Mouse (Mus musculus) CH12.LX (cell line): ENCODE results near the gene Clpsl2. TPM values are rescaled to one million over a fixed set of nuclear protein-coding genes. Genes with fewer than 3 reads are reported as not detected.

Experiments
- DNase-seq: peaks from one replicate; pipeline ENCODE4 v3.0.0-alpha.2; 2013; ENCODE audit errors: extremely low read depth
- H3K27ac ChIP-seq: 2 replicates; pipeline ENCODE4 v1.5.1; 2012; ENCODE audit warnings: low read depth, mild to moderate bottlenecking, control low read depth, moderate library complexity; ENCODE audit not compliant: insufficient read depth
- H3K27me3 ChIP-seq: replicated peaks from 2 replicates; pipeline ENCODE3; 2012; ENCODE audit warnings: inconsistent platforms
- H3K36me3 ChIP-seq, 2 experiments: replicated peaks in 1 of 2; 2 replicates each; pipeline versions ENCODE3 to v1.6.1; 2012; ENCODE audit warnings: inconsistent platforms in 1 of 2, low read length in 1 of 2, mild to moderate bottlenecking in 1 of 2, mixed read lengths in 1 of 2, moderate library complexity in 1 of 2; ENCODE audit not compliant: control insufficient read depth in 1 of 2, insufficient read depth in 1 of 2
- H3K4me1 ChIP-seq, 2 experiments: 2 replicates each; pipeline ENCODE4 v1.6.1; 2012; ENCODE audit warnings: inconsistent platforms in 1 of 2, moderate library complexity in 1 of 2; ENCODE audit not compliant: insufficient read depth in 2 of 2, control insufficient read depth in 1 of 2
- H3K4me2 ChIP-seq: 2 replicates; pipeline ENCODE4 v1.6.1; 2012; ENCODE audit warnings: low read depth, mild to moderate bottlenecking, control low read depth; ENCODE audit not compliant: poor library complexity, insufficient read depth, severe bottlenecking
- H3K4me3 ChIP-seq, 3 experiments: fragments of 150-350 bp in 1 of 3; sonication (generic) in 1 of 3; replicated peaks in 1 of 3; 2 replicates each; pipeline versions ENCODE3 to v1.5.1; 2011 to 2012; ENCODE audit warnings: low read depth in 2 of 3, low read length in 2 of 3, mild to moderate bottlenecking in 2 of 3, moderate library complexity in 2 of 3, control low read depth in 1 of 3, improper control_type of control experiment in 1 of 3, inconsistent platforms in 1 of 3, mixed read lengths in 1 of 3; ENCODE audit not compliant: poor library complexity in 1 of 3
- H3K79me2 ChIP-seq: replicated peaks from 2 replicates; pipeline ENCODE4 v1.6.1; 2012; ENCODE audit warnings: mild to moderate bottlenecking, moderate library complexity; ENCODE audit not compliant: control insufficient read depth, poor library complexity, insufficient read depth, severe bottlenecking; ENCODE audit errors: extremely low read depth
- H3K9ac ChIP-seq: 2 replicates; pipeline ENCODE4 v1.6.1; 2012; ENCODE audit warnings: low read depth, mild to moderate bottlenecking, control low read depth, moderate library complexity; ENCODE audit not compliant: insufficient read depth
- H3K9me3 ChIP-seq: replicated peaks from 2 replicates; pipeline ENCODE3; 2012; ENCODE audit warnings: low read length, inconsistent platforms, mixed read lengths
- BHLHE40 ChIP-seq: IDR thresholded peaks from 2 replicates; pipeline ENCODE4 v1.6.1; 2011; ENCODE audit warnings: mild to moderate bottlenecking, low read depth, low read length, improper control_type of control experiment
- CHD1 ChIP-seq: IDR thresholded peaks from 2 replicates; pipeline ENCODE4 v1.6.1; 2012; ENCODE audit warnings: low read depth, low read length, improper control_type of control experiment, inconsistent platforms
- CHD2 ChIP-seq: IDR thresholded peaks from 2 replicates; pipeline ENCODE4 v1.6.1; 2011; ENCODE audit warnings: low read length, improper control_type of control experiment
- CTCF ChIP-seq, 2 experiments: IDR thresholded peaks in 1 of 2; conservative IDR thresholded peaks in 1 of 2; 2 replicates each; pipeline ENCODE4 v1.5.1; 2011 to 2012; ENCODE audit warnings: low read depth in 2 of 2, low read length in 2 of 2, improper control_type of control experiment in 1 of 2, inconsistent platforms in 1 of 2, mild to moderate bottlenecking in 1 of 2, moderate library complexity in 1 of 2
- E2F4 ChIP-seq: IDR thresholded peaks from 2 replicates; pipeline ENCODE4 v1.6.1; 2011; ENCODE audit warnings: low read depth, low read length, improper control_type of control experiment; ENCODE audit not compliant: insufficient replicate concordance
- ELF1 ChIP-seq: IDR thresholded peaks from 2 replicates; pipeline ENCODE4 v1.6.1; 2014; ENCODE audit warnings: low read depth, mild to moderate bottlenecking, inconsistent platforms, low read length, improper control_type of control experiment
- EP300 ChIP-seq: IDR thresholded peaks from 2 replicates; pipeline ENCODE4 v1.6.1; 2011; ENCODE audit warnings: low read length, improper control_type of control experiment
- ETS1 ChIP-seq: conservative IDR thresholded peaks from 2 replicates; pipeline ENCODE4 v1.6.1; 2012; ENCODE audit warnings: low read depth, mild to moderate bottlenecking, inconsistent platforms, low read length, improper control_type of control experiment, moderate library complexity
- GABPA ChIP-seq: IDR thresholded peaks from 2 replicates; pipeline ENCODE4 v1.6.1; 2012; ENCODE audit warnings: low read depth, low read length, improper control_type of control experiment, inconsistent platforms; ENCODE audit not compliant: insufficient replicate concordance
- HCFC1 ChIP-seq: IDR thresholded peaks from 2 replicates; pipeline ENCODE4 v1.6.1; 2012; ENCODE audit warnings: low read depth, mild to moderate bottlenecking, inconsistent platforms, low read length, improper control_type of control experiment
- JUN ChIP-seq: IDR thresholded peaks from 2 replicates; pipeline ENCODE4 v1.6.1; 2011; ENCODE audit warnings: low read depth, mild to moderate bottlenecking, low read length, improper control_type of control experiment, moderate library complexity; ENCODE audit not compliant: insufficient read depth
- MAFK ChIP-seq: IDR thresholded peaks from 2 replicates; pipeline ENCODE4 v1.6.1; 2011; ENCODE audit warnings: low read length, improper control_type of control experiment; ENCODE audit not compliant: insufficient replicate concordance
- MAX ChIP-seq: IDR thresholded peaks from 2 replicates; pipeline ENCODE4 v1.6.1; 2011; ENCODE audit warnings: low read length, improper control_type of control experiment
- MAZ ChIP-seq: IDR thresholded peaks from 2 replicates; pipeline ENCODE4 v1.6.1; 2012; ENCODE audit warnings: low read depth, mild to moderate bottlenecking, inconsistent platforms, low read length, improper control_type of control experiment, moderate library complexity
- MEF2A ChIP-seq: IDR thresholded peaks from 2 replicates; pipeline ENCODE4 v1.6.1; 2014; ENCODE audit warnings: low read depth, mild to moderate bottlenecking, inconsistent platforms, low read length, improper control_type of control experiment, borderline replicate concordance
- MXI1 ChIP-seq: IDR thresholded peaks from 2 replicates; pipeline ENCODE4 v1.6.1; 2011; ENCODE audit warnings: mild to moderate bottlenecking, low read depth, low read length, improper control_type of control experiment
- MYC ChIP-seq: IDR thresholded peaks from 2 replicates; pipeline ENCODE4 v1.6.1; 2011; ENCODE audit warnings: low read depth, mild to moderate bottlenecking, improper control_type of control experiment, low read length
- NELFE ChIP-seq: IDR thresholded peaks from 2 replicates; pipeline ENCODE4 v1.6.1; 2011; ENCODE audit warnings: low read depth, low read length, improper control_type of control experiment
- NRF1 ChIP-seq: IDR thresholded peaks from 2 replicates; pipeline ENCODE4 v1.6.1; 2014; ENCODE audit warnings: low read depth, mild to moderate bottlenecking, inconsistent platforms, low read length, improper control_type of control experiment, moderate library complexity
- PAX5 ChIP-seq: IDR thresholded peaks from 2 replicates; pipeline ENCODE4 v1.6.1; 2012; ENCODE audit warnings: low read length, inconsistent platforms, mixed read lengths
- POLR2A ChIP-seq: IDR thresholded peaks from 2 replicates; pipeline ENCODE4 v1.6.1; 2011; ENCODE audit warnings: low read depth, mild to moderate bottlenecking, improper control_type of control experiment, low read length
- POLR2AphosphoS2 ChIP-seq: IDR thresholded peaks from 2 replicates; pipeline ENCODE4 v1.6.1; 2011; ENCODE audit warnings: low read depth, low read length, improper control_type of control experiment
- RAD21 ChIP-seq: IDR thresholded peaks from 2 replicates; pipeline ENCODE4 v1.6.1; 2011; ENCODE audit warnings: low read depth, mild to moderate bottlenecking, low read length, improper control_type of control experiment, moderate library complexity
- SIN3A ChIP-seq: IDR thresholded peaks from 2 replicates; pipeline ENCODE4 v1.6.1; 2012; ENCODE audit warnings: low read length, improper control_type of control experiment, inconsistent platforms
- SMC3 ChIP-seq: IDR thresholded peaks from 2 replicates; pipeline ENCODE4 v1.6.1; 2011; ENCODE audit warnings: low read depth, low read length, improper control_type of control experiment
- TBP ChIP-seq: conservative IDR thresholded peaks from 2 replicates; pipeline ENCODE4 v1.6.1; 2011; ENCODE audit warnings: low read depth, low read length, improper control_type of control experiment
- TCF12 ChIP-seq: IDR thresholded peaks from 2 replicates; pipeline ENCODE4 v1.6.1; 2014; ENCODE audit warnings: low read depth, mild to moderate bottlenecking, inconsistent platforms, low read length, improper control_type of control experiment
- UBTF ChIP-seq: IDR thresholded peaks from 2 replicates; pipeline ENCODE4 v1.6.1; 2012; ENCODE audit warnings: low read depth, mild to moderate bottlenecking, inconsistent platforms, low read length, improper control_type of control experiment, moderate library complexity
- USF2 ChIP-seq: conservative IDR thresholded peaks from 2 replicates; pipeline ENCODE4 v1.6.1; 2011; ENCODE audit warnings: low read depth, low read length, improper control_type of control experiment
- ZC3H11A ChIP-seq: IDR thresholded peaks from 2 replicates; pipeline ENCODE4 v1.6.1; 2012; ENCODE audit warnings: low read depth, mild to moderate bottlenecking, inconsistent platforms, low read length, improper control_type of control experiment
- ZKSCAN1 ChIP-seq: IDR thresholded peaks from 2 replicates; pipeline ENCODE4 v1.6.1; 2012; ENCODE audit warnings: low read depth, inconsistent platforms, low read length, improper control_type of control experiment, borderline replicate concordance
- ZNF384 ChIP-seq: IDR thresholded peaks from 2 replicates; pipeline ENCODE4 v1.6.1; 2012; ENCODE audit warnings: low read depth, low read length, improper control_type of control experiment, inconsistent platforms
- dilution Hi-C: fragments of 300-500 bp; cut with MboI; formaldehyde crosslinking; loops from 2 replicates; pipeline ENCODE4 v1.14.3; 2020; ENCODE audit warnings: low sequenced_read_pairs; ENCODE audit not compliant: extremely low pct_unique_long_range_greater_than_20kb, extremely low pct_ligation_motif_present
- in situ Hi-C: fragments of 300-500 bp; cut with MboI; formaldehyde crosslinking; loops from 3 replicates; pipeline ENCODE4 v1.14.3; 2019; ENCODE audit warnings: low sequenced_read_pairs, low pct_ligation_motif_present, low pct_unique_long_range_greater_than_20kb, mixed read lengths
- polyA plus RNA-seq: library from polyadenylated mRNA; unstranded; fragments of >175 nt; gene quantifications from 2 replicates; pipeline ENCODE4 v1.2.1, GENCODE M21; 2012; ENCODE audit warnings: low read depth; ENCODE audit not compliant: insufficient read length
- total RNA-seq, 2 experiments: library from RNA; depleted of rRNA; stranded (reverse); fragments of 300-350 nt in 1 of 2; fragments of >200 nt in 1 of 2; gene quantifications; 2 replicates each; pipeline ENCODE4 v1.2.3; 2012 to 2014

The Clpsl2 gene
- total and polyA plus RNA-seq, 3 experiments, result not detected

DNA sequence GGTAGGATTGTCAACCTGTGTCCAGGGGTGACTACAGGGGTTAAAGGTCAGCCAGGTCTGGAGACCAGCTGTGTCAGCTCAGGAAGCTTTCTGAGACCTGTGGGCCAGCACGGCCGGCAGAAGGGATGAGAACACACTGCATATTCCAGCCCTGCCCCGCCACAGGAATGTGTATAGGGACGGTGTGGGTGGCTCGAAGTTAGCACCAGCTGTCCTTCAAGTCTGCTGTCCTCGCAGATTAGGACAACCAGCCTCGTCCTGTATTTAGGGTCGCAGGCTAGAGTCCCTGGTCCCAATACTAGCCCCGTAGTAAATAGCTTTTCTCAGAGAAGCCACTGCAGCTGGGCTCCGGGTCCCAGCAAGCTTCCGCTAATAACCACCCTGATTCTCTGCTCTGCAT is 661 bp upstream of the Clpsl2 start:
- Histone ChIP-seq H3K4me1 (peaks cover 0 to 2% of the 10 kb centered on the region in 2 experiments; a peak in 1 of 4 replicates), H3K9ac (no peak overlapping the region), H3K4me3 (no peak overlapping the region), H3K27ac (no peak overlapping the region), H3K9me3 (peaks cover 3% of the 10 kb centered on the region)
- dilution Hi-C loops (no loop called here), in situ Hi-C loops (no loop called here)
- no peak for TF ChIP-seq ZKSCAN1
- TF ChIP-seq SIN3A, result no peak
- TF ChIP-seq NRF1, result no peak
- TF ChIP-seq, all 38 proteins: peak for 0
- H3K79me2 ChIP-seq, result no peaks in the 10 kb centered on the region
- no peak for DNase-seq
- H3K36me3 ChIP-seq, result no peaks in the 10 kb centered on the region
- no peak overlapping the region for H3K4me2 ChIP-seq
- peaks cover 46% of the 10 kb centered on the region for H3K27me3 ChIP-seq

DNA sequence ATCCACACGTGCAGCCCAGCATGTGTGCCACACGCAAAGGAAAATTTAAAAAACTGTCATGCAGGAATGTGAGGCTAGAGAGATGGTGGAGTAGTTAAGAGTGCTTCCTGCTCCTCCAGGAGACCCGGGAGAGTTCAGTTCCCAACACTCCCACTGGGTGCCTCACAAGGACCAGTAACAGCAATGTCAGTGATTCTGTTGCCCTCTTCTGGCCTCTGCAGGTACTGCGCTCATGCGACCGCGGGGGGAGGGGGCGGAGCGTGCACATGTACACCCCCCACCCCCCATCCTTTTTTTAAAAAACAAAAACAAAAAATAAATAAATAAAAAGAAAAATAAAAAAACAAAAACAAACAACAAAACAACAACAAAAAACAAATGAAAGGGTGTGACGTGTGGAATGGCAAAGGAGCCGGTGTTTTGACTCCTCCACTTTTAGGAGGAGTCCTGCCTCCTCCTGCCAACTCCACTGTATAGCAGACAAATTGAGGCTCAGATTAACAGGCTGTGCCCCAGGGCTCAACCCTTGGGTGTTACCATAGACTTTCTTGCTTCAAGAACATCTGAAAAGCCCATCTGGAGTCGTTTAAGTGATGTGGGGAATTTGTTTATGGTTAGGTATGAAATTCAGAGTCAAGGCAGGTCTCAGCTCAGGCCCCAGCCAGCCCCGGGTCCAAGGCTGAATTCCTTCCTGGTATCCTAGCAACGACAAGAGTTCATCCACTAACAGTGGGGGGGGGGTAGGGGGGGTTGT is 4.0 kb downstream of the Clpsl2 start:
- in situ Hi-C loops, result no loop called here
- H3K27ac ChIP-seq, result no peak overlapping the region
- peak; percentile 60 for DNase-seq
- no peaks in the 10 kb centered on the region for H3K79me2 ChIP-seq
- H3K4me2 ChIP-seq, result no peak overlapping the region
- H3K36me3 ChIP-seq, result no peaks in the 10 kb centered on the region
- H3K9me3 ChIP-seq, result peaks cover 6% of the 10 kb centered on the region
- no peak overlapping the region for H3K9ac ChIP-seq
- H3K4me1 ChIP-seq, result peaks cover 0 to 18% of the 10 kb centered on the region in 2 experiments; a peak in 2 of 4 replicates
- H3K27me3 ChIP-seq, result peaks cover 34% of the 10 kb centered on the region
- dilution Hi-C loops, result no loop called here
- no peak overlapping the region for H3K4me3 ChIP-seq
- no peak for TF ChIP-seq ZNF384
- TF ChIP-seq ZC3H11A, result no peak; the same call in 1 of the 2 replicates
- no peak for TF ChIP-seq POLR2AphosphoS2
- TF ChIP-seq CHD2, result peak; percentile 67; the same call in 1 of the 2 replicates
- peak; percentile 75 for TF ChIP-seq MAZ
- TF ChIP-seq CTCF (conservative IDR thresholded peaks at IDR 0.05 in 1 of 2, IDR thresholded peaks at IDR 0.05 in 1 of 2; ENCODE audit: low read depth in 2 of 2, low read length in 2 of 2), result peak; percentile 63 to 97
- TF ChIP-seq POLR2A, result no peak
- peak; percentile 66; the same call in 1 of the 2 replicates for TF ChIP-seq MYC
- TF ChIP-seq JUN, result no peak
- TF ChIP-seq E2F4, result no peak
- no peak for TF ChIP-seq ZKSCAN1
- TF ChIP-seq MAFK, result no peak
- TF ChIP-seq RAD21, result peak; percentile 67
- TF ChIP-seq UBTF, result no peak
- TF ChIP-seq MXI1, result no peak
- TF ChIP-seq NELFE, result peak; percentile 47; the same call in 1 of the 2 replicates
- no peak for TF ChIP-seq PAX5
- TF ChIP-seq ELF1, result peak; percentile 22; the same call in 1 of the 2 replicates
- TF ChIP-seq MEF2A, result no peak
- no peak for TF ChIP-seq TBP
- TF ChIP-seq MAX, result peak; percentile 48; the same call in 1 of the 2 replicates
- peak; percentile 60 for TF ChIP-seq BHLHE40
- TF ChIP-seq CHD1, result no peak
- no peak for TF ChIP-seq HCFC1
- no peak for TF ChIP-seq TCF12
- TF ChIP-seq USF2, result no peak
- no peak for TF ChIP-seq ETS1
- TF ChIP-seq NRF1, result no peak
- peak; percentile 72 for TF ChIP-seq SMC3
- TF ChIP-seq GABPA, result no peak
- no peak for TF ChIP-seq EP300
- no peak for TF ChIP-seq SIN3A
